Mouse (Mus musculus) bone marrow, adult 2 months (tissue): ENCODE measurements around the gene Dnase1l3.

Source experiments
- CTCF ChIP-seq: fragments of 200-500 bp; IDR thresholded peaks from 2 replicates; pipeline ENCODE4 v1.5.1; 2011; ENCODE audit warnings: low read length, control low read depth; ENCODE audit not compliant: control insufficient read depth, insufficient read depth
- POLR2A ChIP-seq: fragments of 200-500 bp; IDR thresholded peaks from 2 replicates; pipeline ENCODE4 v1.6.1; 2011; ENCODE audit warnings: low read depth, mild to moderate bottlenecking, control low read depth, low read length, borderline replicate concordance; ENCODE audit not compliant: control insufficient read depth

DNA sequence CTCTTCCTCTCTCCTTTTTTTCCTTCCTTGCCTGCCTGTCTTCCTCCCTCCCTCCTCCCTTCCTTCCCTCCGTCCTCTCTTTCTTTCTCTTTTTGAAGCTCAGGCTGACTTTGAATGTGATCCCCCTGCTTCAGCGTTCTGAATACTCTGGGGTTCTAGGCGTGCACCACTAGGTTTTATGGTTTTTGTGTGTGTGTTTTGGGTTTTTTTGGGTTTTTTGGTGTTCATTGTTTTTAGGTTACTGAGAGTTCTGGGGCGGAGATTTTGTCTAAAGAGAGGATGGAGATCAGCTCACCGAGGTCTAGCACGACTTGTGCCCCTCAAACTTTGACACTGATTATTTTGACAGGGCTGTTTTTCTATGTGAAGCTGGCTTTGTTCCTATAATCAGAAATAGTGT lies 17.6 kb upstream of the Dnase1l3 start:
- TF ChIP-seq POLR2A (no peak), CTCF (no peak)
